Mouse (Mus musculus) brain, embryonic 14.5 days (tissue): Measurements from ENCODE around the gene Rin3.

Experiments
- CTCF ChIP-seq: fragments of 200-500 bp; IDR thresholded peaks from 2 replicates; pipeline ENCODE4 v1.5.1; 2012; ENCODE audit warnings: inconsistent platforms, mild to moderate bottlenecking, moderate library complexity, borderline replicate concordance; ENCODE audit not compliant: insufficient read depth, insufficient read length; ENCODE audit errors: extremely low read depth
- POLR2A ChIP-seq: fragments of 200-500 bp; IDR thresholded peaks from 2 replicates; pipeline ENCODE4 v1.6.1; 2012; ENCODE audit warnings: mild to moderate bottlenecking, inconsistent platforms, borderline replicate concordance; ENCODE audit not compliant: poor library complexity, insufficient read depth, insufficient read length, severe bottlenecking; ENCODE audit errors: extremely low read depth

GRCm38 (mm10) chr12:102416391-102416837, 133.6 kb downstream of the Rin3 start:
- TF ChIP-seq CTCF (no peak), POLR2A (no peak)
